Mouse (Mus musculus): Measurements from ENCODE around the gene 1700017B05Rik. TPM values are rescaled to one million over a fixed set of nuclear protein-coding genes. Genes with fewer than 3 reads are reported as not detected.
"Not testable (repeated sequence)": the region's sequence is repeated elsewhere in the genome, so short reads cannot be mapped to it uniquely, and the experiment has no call there.

Gene 1700017B05Rik
- total RNA-seq, 2 experiments from 2014 or later, result 21.2 to 21.5 TPM

GRCm38 (mm10) chr9:57225780-57226627 lies 36.4 kb downstream of the 1700017B05Rik start:
- no peak for DNase-seq
- intact Hi-C loops (cut with DNase I), result loop anchor here (10.0 kb wide), 1 partner anchor 171 kb away; no protein-coding TSS in a partner anchor

- intact Hi-C loops (cut with DNase I), result loop anchor here (5.0 to 10.0 kb wide), 2 partner anchors 169 to 331 kb away; no protein-coding TSS in a partner anchor
Observed at GRCm38 (mm10) chr9:57223341-57223740, 39.1 kb downstream of the 1700017B05Rik start.

GRCm38 (mm10) chr9:57220356-57220755 lies 42.1 kb downstream of the 1700017B05Rik start:
- intact Hi-C loops (cut with DNase I), result loop anchor here (5.0 to 10.0 kb wide), 2 partner anchors 166 to 328 kb away; no protein-coding TSS in a partner anchor
- DNase-seq, result peak; percentile 48 to 54

More at GRCm38 (mm10) chr9:57223341-57223740, 39.1 kb downstream of the 1700017B05Rik start:
- no peak for DNase-seq

GRCm38 (mm10) chr9:57219511-57219910 lies 42.9 kb downstream of the 1700017B05Rik start:
- intact Hi-C loops (cut with DNase I), result loop anchor here (10.0 kb wide), 1 partner anchor 265 kb away; the partner anchor contains the start of gene Snupn
- DNase-seq, result no peak

GRCm38 (mm10) chr9:57218776-57219175 lies 43.6 kb downstream of the 1700017B05Rik start:
- no peak for DNase-seq
- intact Hi-C loops (cut with DNase I), result loop anchor here (10.0 kb wide), 1 partner anchor 264 kb away; the partner anchor contains the start of gene Snupn

- no peak for DNase-seq
- intact Hi-C loops (cut with DNase I), result loop anchor here (10.0 kb wide), 1 partner anchor 262 kb away; the partner anchor contains the start of gene Snupn
Observed at GRCm38 (mm10) chr9:57217220-57217619, 45.2 kb downstream of the 1700017B05Rik start.

- intact Hi-C loops (cut with DNase I), result loop anchor here (5.0 to 10.0 kb wide), 2 partner anchors 52 to 260 kb away; partner anchors contain the start of gene Snupn
- DNase-seq, result no peak
Observed at GRCm38 (mm10) chr9:57214500-57214899, 47.9 kb downstream of the 1700017B05Rik start.

- no peak for DNase-seq
- intact Hi-C loops (cut with DNase I), result loop anchor here (5.0 to 10.0 kb wide), 2 partner anchors 50 to 258 kb away; partner anchors contain the start of gene Snupn
Observed at GRCm38 (mm10) chr9:57212448-57213222, 49.8 kb downstream of the 1700017B05Rik start.

- intact Hi-C loops (cut with DNase I), result loop anchor here (1.0 to 2.0 kb wide), 2 partner anchors 228 to 307 kb away; no protein-coding TSS in a partner anchor
- DNase-seq, result peak; percentile 20 to 42
Observed at GRCm38 (mm10) chr9:57209316-57209715, 53.1 kb downstream of the 1700017B05Rik start.

GRCm38 (mm10) chr9:57206896-57207295 lies 55.5 kb downstream of the 1700017B05Rik start:
- intact Hi-C loops (cut with DNase I), result no loop called here

GRCm38 (mm10) chr9:57203571-57203970 lies 58.8 kb downstream of the 1700017B05Rik start:
- intact Hi-C loops (cut with DNase I); DNase-seq: not testable (repeated sequence)

More at GRCm38 (mm10) chr9:57206896-57207295, 55.5 kb downstream of the 1700017B05Rik start:
- no peak for DNase-seq

Other genes with a start within 250 kb of the 1700017B05Rik start
- 10 to 100 TPM; 33.6 to 46.7 TPM for gene Sin3a, start 190.6 kb downstream of the 1700017B05Rik start, total RNA-seq (2021)
- gene Man2c1, start 131.9 kb downstream of the 1700017B05Rik start, total RNA-seq (2021), result 10 to 100 TPM; 50.7 to 55.5 TPM
- 1 to 10 TPM; 4.0 to 5.1 TPM for gene Neil1, start 114.3 kb downstream of the 1700017B05Rik start, total RNA-seq (2021)
- gene Commd4, start 104.3 kb downstream of the 1700017B05Rik start, total RNA-seq (2021), result 10 to 100 TPM; 34.6 to 35.8 TPM
- not detected for gene Trcg1, start 26.1 kb downstream of the 1700017B05Rik start, total RNA-seq (2021)
- 1 to 10 TPM; 5.7 to 9.5 TPM for gene Ppcdc, start 177.5 kb upstream of the 1700017B05Rik start, total RNA-seq (2021)
- 1 to 10 TPM; 9.5 to 9.6 TPM for gene Scamp5, start 205.4 kb upstream of the 1700017B05Rik start, total RNA-seq (2021)
- gene Rpp25, start 241.4 kb upstream of the 1700017B05Rik start, total RNA-seq (2021), result 1 to 10 TPM; 3.4 to 5.7 TPM

Data from heart, postnatal 10 days (tissue).